Mouse (Mus musculus) embryonic facial prominence, embryonic 11.5 days (tissue): ENCODE data around the gene Caskin1. TPM values are rescaled to one million over a fixed set of nuclear protein-coding genes. Genes with fewer than 3 reads are reported as not detected.
"Not testable (repeated sequence)": the region's sequence is repeated elsewhere in the genome, so short reads cannot be mapped to it uniquely, and the experiment has no call there.

Experiments used
- ATAC-seq: fragments of 200-750 bp; cut with Nextera tagmentation; replicated peaks from 2 replicates; pipeline ENCODE4 v1.8.0; 2017; ENCODE audit warnings: low read depth; ENCODE audit not compliant: insufficient number of reproducible peaks, low FRiP score, low TSS enrichment
- DNase-seq: peaks from one replicate; pipeline ENCODE4 v3.0.0-alpha.2; 2015; ENCODE audit warnings: low spot score
- H3K27ac ChIP-seq: fragments of 300-500 bp; sonication (generic); replicated peaks from 2 replicates; pipeline ENCODE4 v1.5.1; 2014; ENCODE audit warnings: mild to moderate bottlenecking, low read depth, low read length, control low read depth
- H3K27me3 ChIP-seq: fragments of 300-500 bp; sonication (generic); 2 replicates; pipeline ENCODE4 v1.6.1; 2014; ENCODE audit warnings: mild to moderate bottlenecking, low read length, moderate library complexity, mixed read lengths; ENCODE audit not compliant: control insufficient read depth, insufficient read depth
- H3K36me3 ChIP-seq: fragments of 300-500 bp; sonication (generic); replicated peaks from 2 replicates; pipeline ENCODE4 v1.6.1; 2014; ENCODE audit warnings: low read depth, mild to moderate bottlenecking, low read length, moderate library complexity, mixed read lengths; ENCODE audit not compliant: control insufficient read depth, insufficient read depth
- H3K4me1 ChIP-seq: fragments of 300-500 bp; sonication (generic); 2 replicates; pipeline ENCODE4 v1.6.1; 2014; ENCODE audit warnings: low read length, mixed read lengths; ENCODE audit not compliant: control insufficient read depth, insufficient read depth
- H3K4me2 ChIP-seq: fragments of 300-500 bp; sonication (generic); 2 replicates; pipeline ENCODE4 v1.6.1; 2014; ENCODE audit warnings: low read depth, mild to moderate bottlenecking, control low read depth, low read length, moderate library complexity
- H3K4me3 ChIP-seq: fragments of 300-500 bp; sonication (generic); 2 replicates; pipeline ENCODE4 v1.5.1; 2014; ENCODE audit warnings: low read depth, low read length, control low read depth
- H3K9ac ChIP-seq: fragments of 300-500 bp; sonication (generic); replicated peaks from 2 replicates; pipeline ENCODE4 v1.6.1; 2014; ENCODE audit warnings: mild to moderate bottlenecking, control low read depth, low read length
- H3K9me3 ChIP-seq: fragments of 300-500 bp; sonication (generic); replicated peaks from 2 replicates; pipeline ENCODE4 v1.6.1; 2016; ENCODE audit warnings: mild to moderate bottlenecking, low read length, inconsistent platforms, mixed read lengths; ENCODE audit not compliant: control insufficient read depth
- WGBS: fragments of 180-500 bp; shearing (Covaris S2); extraction: QIAGEN DNeasy Blood & Tissue Kit; methylation state at CpG from one replicate; pipeline ENCODE4 v1.1.7; 2014; 5-methylcytosine and 5-hydroxymethylcytosine counted together
- polyA plus RNA-seq: library from polyadenylated mRNA; unstranded; fragments of >200 nt; fragmentation: Nextera tagmentation; extraction: Ambion mirVana; gene quantifications from 2 replicates; pipeline ENCODE4 v1.2.1, GENCODE M21; 2014

Gene Caskin1
- polyA plus RNA-seq, 1 experiment from 2014 or later = 2.8 TPM

- 97% methylated on average over 6 of the region's 6 CpGs for WGBS
Observed at GRCm38 (mm10) chr17:24451220-24451619, 37.2 kb upstream of the Caskin1 start.

GRCm38 (mm10) chr17:24453372-24453771, 35.0 kb upstream of the Caskin1 start:
- no peak overlapping the region for H3K4me2 ChIP-seq
- H3K9me3 ChIP-seq = no peaks in the 10 kb centered on the region
- WGBS = 84% methylated on average over 2 of the region's 2 CpGs
- peaks cover 3% of the 10 kb centered on the region for H3K36me3 ChIP-seq
- no peaks in the 10 kb centered on the region for H3K27me3 ChIP-seq
- ATAC-seq (no peak), DNase-seq (no peak)
- H3K4me1 ChIP-seq = no peaks in the 10 kb centered on the region
- H3K4me3 ChIP-seq = no peak overlapping the region
- no peak overlapping the region for H3K27ac ChIP-seq
- no peak overlapping the region for H3K9ac ChIP-seq

More at GRCm38 (mm10) chr17:24451220-24451619, 37.2 kb upstream of the Caskin1 start:
- Histone ChIP-seq H3K4me3 (no peak overlapping the region), H3K36me3 (peaks cover 6% of the 10 kb centered on the region), H3K27ac (no peak overlapping the region), H3K4me1 (no peaks in the 10 kb centered on the region), H3K27me3 (no peaks in the 10 kb centered on the region), H3K9me3 (no peaks in the 10 kb centered on the region), H3K9ac (no peak overlapping the region), H3K4me2 (no peak overlapping the region)
- ATAC-seq (no peak), DNase-seq (no peak)

GRCm38 (mm10) chr17:24454218-24454755, 34.1 kb upstream of the Caskin1 start:
- H3K9ac ChIP-seq = peak overlapping the region; percentile 84
- no peak for ATAC-seq
- H3K4me3 ChIP-seq = peak overlapping the region; percentile 84
- H3K4me1 ChIP-seq = no peaks in the 10 kb centered on the region
- no peak for DNase-seq
- peak overlapping the region; percentile 65 for H3K4me2 ChIP-seq
- H3K27ac ChIP-seq = peak overlapping the region; percentile 87; the same call in 1 of the 2 replicates
- no peaks in the 10 kb centered on the region; the same call in 1 of the 2 replicates for H3K36me3 ChIP-seq
- H3K27me3 ChIP-seq = no peaks in the 10 kb centered on the region
- 7% methylated on average over 14 of the region's 14 CpGs for WGBS
- H3K9me3 ChIP-seq = no peaks in the 10 kb centered on the region

GRCm38 (mm10) chr17:24454756-24455522, 33.5 kb upstream of the Caskin1 start:
- WGBS = under 1% methylated on average over 67 of the region's 67 CpGs
- peak overlapping the region; percentile 87 for H3K27ac ChIP-seq
- H3K4me1 ChIP-seq = no peaks in the 10 kb centered on the region
- peak; percentile 100 for DNase-seq
- peak; percentile 88 for ATAC-seq
- H3K27me3 ChIP-seq = no peaks in the 10 kb centered on the region
- no peaks in the 10 kb centered on the region for H3K36me3 ChIP-seq
- H3K4me3 ChIP-seq = peak overlapping the region; percentile 84
- peak overlapping the region; percentile 65 for H3K4me2 ChIP-seq
- H3K9ac ChIP-seq = peak overlapping the region; percentile 84
- no peaks in the 10 kb centered on the region for H3K9me3 ChIP-seq

DNA sequence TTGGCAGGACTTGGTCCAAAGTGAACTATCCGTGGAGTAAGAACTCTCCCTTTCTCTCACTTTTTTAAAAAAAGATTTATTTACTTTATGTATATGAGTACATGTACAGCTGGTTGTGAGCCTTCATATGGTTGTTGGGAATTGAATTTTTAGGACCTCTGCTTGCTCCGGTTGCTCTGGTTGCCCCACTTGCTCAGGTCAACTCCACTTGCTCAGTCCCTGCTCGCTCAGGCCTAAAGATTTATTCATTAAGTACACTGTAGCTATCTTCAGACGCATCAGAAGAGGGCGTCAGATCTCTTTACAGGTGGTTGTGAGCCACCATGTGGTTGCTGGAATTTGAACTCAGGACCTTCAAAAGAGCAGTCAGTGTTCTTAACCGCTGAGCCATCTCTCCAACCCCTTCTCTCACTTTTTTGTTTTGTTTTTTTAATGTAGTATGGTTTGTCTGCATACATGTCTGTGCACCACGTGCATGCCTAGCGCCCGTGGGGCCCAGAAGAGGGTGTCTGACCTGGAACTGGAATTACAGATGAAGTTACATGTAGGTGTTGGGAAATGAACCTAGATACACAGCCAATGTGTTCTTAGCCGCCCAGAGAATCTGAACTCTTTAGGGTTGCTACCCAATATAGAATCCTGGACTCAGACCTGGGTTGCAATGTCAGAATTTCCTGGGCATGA, 32.7 kb upstream of the Caskin1 start:
- 54% methylated on average over 10 of the region's 10 CpGs for WGBS
- DNase-seq, H3K27me3 ChIP-seq, H3K9me3 ChIP-seq, ATAC-seq, H3K27ac ChIP-seq, H3K4me2 ChIP-seq, H3K36me3 ChIP-seq, H3K9ac ChIP-seq, H3K4me1 ChIP-seq: not testable (repeated sequence)
- peak overlapping the region; percentile 84; the same call in 1 of the 2 replicates for H3K4me3 ChIP-seq

DNA sequence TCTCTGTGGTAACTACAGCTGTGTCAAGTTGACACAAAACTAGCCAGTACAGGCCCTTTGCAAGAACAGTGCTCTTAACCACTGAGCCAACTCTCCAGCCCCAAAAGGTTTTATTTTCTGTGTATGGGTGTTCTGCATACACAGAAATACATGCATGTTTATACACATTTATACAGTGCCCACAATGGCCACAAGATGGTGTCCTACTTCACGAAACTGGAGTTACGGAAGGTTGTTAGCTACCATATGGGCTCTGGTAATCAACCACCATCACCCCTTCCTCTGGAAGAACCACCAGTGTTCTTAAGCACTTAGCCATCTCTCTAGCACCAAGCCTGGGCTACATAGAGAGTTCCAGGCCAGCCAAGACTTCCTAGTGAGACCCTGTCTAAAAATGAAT, 26.8 kb upstream of the Caskin1 start:
- ATAC-seq = no peak
- no peak overlapping the region for H3K4me3 ChIP-seq
- no peaks in the 10 kb centered on the region for H3K27me3 ChIP-seq
- H3K9ac ChIP-seq = no peak overlapping the region
- peak; percentile 46 for DNase-seq
- no peak overlapping the region for H3K4me2 ChIP-seq
- no peak overlapping the region for H3K27ac ChIP-seq
- H3K36me3 ChIP-seq = no peaks in the 10 kb centered on the region
- 70% methylated on average over 2 of the region's 2 CpGs for WGBS
- H3K4me1 ChIP-seq = no peaks in the 10 kb centered on the region
- no peaks in the 10 kb centered on the region for H3K9me3 ChIP-seq

GRCm38 (mm10) chr17:24462932-24463331, 25.5 kb upstream of the Caskin1 start:
- ATAC-seq (no peak), DNase-seq (no peak)
- WGBS = 74% methylated on average over 1 of the region's 1 CpGs
- no peaks in the 10 kb centered on the region for H3K4me1 ChIP-seq
- no peaks in the 10 kb centered on the region for H3K36me3 ChIP-seq
- no peaks in the 10 kb centered on the region for H3K27me3 ChIP-seq
- no peak overlapping the region for H3K4me2 ChIP-seq
- H3K4me3 ChIP-seq = no peak overlapping the region
- H3K9me3 ChIP-seq = no peaks in the 10 kb centered on the region
- no peak overlapping the region for H3K9ac ChIP-seq
- H3K27ac ChIP-seq = no peak overlapping the region
